Mouse (Mus musculus) megakaryocyte-erythroid progenitor cell, adult 5-6 weeks (primary cell): ENCODE measurements around the gene Zfhx2. TPM values are rescaled to one million over a fixed set of nuclear protein-coding genes. Genes with fewer than 3 reads are reported as not detected.

Experiments
- ATAC-seq: replicated peaks from 2 replicates; pipeline ENCODE4 v1.8.0; 2016; ENCODE audit warnings: mild to moderate bottlenecking, inconsistent platforms; ENCODE audit not compliant: severe bottlenecking, poor library complexity, low FRiP score, low TSS enrichment
- total RNA-seq, 2 experiments: library from RNA; stranded (forward) in 1 of 2; stranded (reverse) in 1 of 2; fragments of 200-1000, 215-1000 nt in 1 of 2; fragments of >200 nt in 1 of 2; fragmentation: Nextera tagmentation in 1 of 2; gene quantifications; 2 replicates each; pipeline ENCODE4 v1.2.3; 2014 to 2017

The Zfhx2 gene
- 5.6 and 7.8 TPM in 2 replicates for total RNA-seq (2014; fragmentation: Nextera tagmentation)
- 0.19 and 1.4 TPM in 2 replicates for total RNA-seq (2017)

- ATAC-seq: peak; percentile 82
Measured at GRCm38 (mm10) chr14:55092011-55092577, at the start of gene Zfhx2. Zfhx2 (minus strand) TSS chr14:55092324.

GRCm38 (mm10) chr14:55139313-55139712 is 47.2 kb upstream of the Zfhx2 start:
- no peak for ATAC-seq

GRCm38 (mm10) chr14:55135676-55136075 is 43.6 kb upstream of the Zfhx2 start:
- no peak for ATAC-seq

GRCm38 (mm10) chr14:55126521-55126920 is 34.4 kb upstream of the Zfhx2 start:
- ATAC-seq: no peak

- no peak for ATAC-seq
Measured at GRCm38 (mm10) chr14:55125711-55126110, 33.6 kb upstream of the Zfhx2 start.

GRCm38 (mm10) chr14:55122359-55122758 is 30.2 kb upstream of the Zfhx2 start:
- ATAC-seq: no peak

GRCm38 (mm10) chr14:55121947-55122346 is 29.8 kb upstream of the Zfhx2 start:
- peak; percentile 76 for ATAC-seq

GRCm38 (mm10) chr14:55119421-55120134 is 27.5 kb upstream of the Zfhx2 start:
- no peak for ATAC-seq

GRCm38 (mm10) chr14:55118852-55119251 is 26.7 kb upstream of the Zfhx2 start:
- no peak for ATAC-seq

- no peak for ATAC-seq
Measured at GRCm38 (mm10) chr14:55116425-55117200, 24.5 kb upstream of the Zfhx2 start, which contains the start of gene Jph4. Jph4 (minus strand) TSS chr14:55116935.

GRCm38 (mm10) chr14:55115846-55116245 is 23.7 kb upstream of the Zfhx2 start:
- no peak for ATAC-seq

- peak; percentile 31 for ATAC-seq
Measured at GRCm38 (mm10) chr14:55114759-55115701, 22.9 kb upstream of the Zfhx2 start.

GRCm38 (mm10) chr14:55113975-55114645 is 22.0 kb upstream of the Zfhx2 start:
- no peak for ATAC-seq

GRCm38 (mm10) chr14:55113351-55113974 is 21.3 kb upstream of the Zfhx2 start:
- no peak for ATAC-seq

GRCm38 (mm10) chr14:55111720-55112119 is 19.6 kb upstream of the Zfhx2 start:
- no peak for ATAC-seq

- no peak for ATAC-seq
Measured at GRCm38 (mm10) chr14:55110076-55110475, 18.0 kb upstream of the Zfhx2 start.

GRCm38 (mm10) chr14:55109048-55109873 is 17.1 kb upstream of the Zfhx2 start:
- no peak for ATAC-seq
